Mouse (Mus musculus): ENCODE measurements at regions not wholly inside any gene's neighbourhood (a gene's known extent, or its start where the extent isn't known, plus 50 kb on each side); places are given as distances from the start of the nearest gene placed in this dataset.

GRCm38 (mm10) chr1:103360701-103361100 lies 1407.6 kb upstream of the Cdh20 start:
- no peak overlapping the region for H3K4me2 ChIP-seq (ENCODE audit: low read depth)
- H3K9me3 ChIP-seq (ENCODE audit: low read length) = no peaks in the 10 kb centered on the region
- no peak for ATAC-seq
- no peak overlapping the region for H3K4me3 ChIP-seq (ENCODE audit: low read depth, low read length)
- no peak overlapping the region for H3K27ac ChIP-seq (ENCODE audit: low read depth, low read length)
- H3K36me3 ChIP-seq (ENCODE audit: insufficient read depth) = no peaks in the 10 kb centered on the region
- WGBS = 97% methylated on average over 7 of the region's 7 CpGs
- no peak for TF ChIP-seq CTCF (IDR thresholded peaks at IDR 0.05; ENCODE audit: low read depth)
- no peaks in the 10 kb centered on the region for H3K27me3 ChIP-seq (ENCODE audit: insufficient read depth, low read length)
- no peak for DNase-seq
- H3K4me1 ChIP-seq (ENCODE audit: insufficient read depth) = no peaks in the 10 kb centered on the region
- no peak overlapping the region for H3K9ac ChIP-seq

- H3K4me3 ChIP-seq (ENCODE audit: low read depth, low read length) = no peak overlapping the region
- ATAC-seq = no peak
- no peak for DNase-seq
- H3K4me1 ChIP-seq (ENCODE audit: insufficient read depth) = no peaks in the 10 kb centered on the region
- no peak for TF ChIP-seq CTCF (IDR thresholded peaks at IDR 0.05; ENCODE audit: low read depth)
- no peak overlapping the region for H3K4me2 ChIP-seq (ENCODE audit: low read depth)
- no peaks in the 10 kb centered on the region for H3K9me3 ChIP-seq (ENCODE audit: low read length)
- no peaks in the 10 kb centered on the region for H3K27me3 ChIP-seq (ENCODE audit: insufficient read depth, low read length)
- no peaks in the 10 kb centered on the region for H3K36me3 ChIP-seq (ENCODE audit: insufficient read depth)
- H3K27ac ChIP-seq (ENCODE audit: low read depth, low read length) = no peak overlapping the region
- no peak overlapping the region for H3K9ac ChIP-seq
- WGBS = 71% methylated on average over 4 of the region's 4 CpGs
Measured at GRCm38 (mm10) chr1:103372811-103373210, 1395.5 kb upstream of the Cdh20 start.

- Histone ChIP-seq H3K36me3 (ENCODE audit: insufficient read depth) (no peaks in the 10 kb centered on the region), H3K4me1 (ENCODE audit: insufficient read depth) (no peaks in the 10 kb centered on the region), H3K9me3 (ENCODE audit: low read length) (no peaks in the 10 kb centered on the region), H3K27ac (ENCODE audit: low read depth, low read length) (no peak overlapping the region), H3K4me3 (ENCODE audit: low read depth, low read length) (no peak overlapping the region), H3K4me2 (ENCODE audit: low read depth) (no peak overlapping the region), H3K9ac (no peak overlapping the region), H3K27me3 (ENCODE audit: insufficient read depth, low read length) (no peaks in the 10 kb centered on the region)
- ATAC-seq (no peak), DNase-seq (no peak)
- 61% methylated on average over 1 of the region's 1 CpGs for WGBS
- no peak for TF ChIP-seq CTCF (IDR thresholded peaks at IDR 0.05; ENCODE audit: low read depth)
Measured at GRCm38 (mm10) chr1:103420124-103420523, 1348.2 kb upstream of the Cdh20 start.

GRCm38 (mm10) chr1:103420994-103421637 lies 1347.2 kb upstream of the Cdh20 start:
- 67% methylated on average over 2 of the region's 2 CpGs for WGBS

GRCm38 (mm10) chr1:103421638-103422001 lies 1346.7 kb upstream of the Cdh20 start:
- Histone ChIP-seq H3K4me1 (ENCODE audit: insufficient read depth) (no peaks in the 10 kb centered on the region), H3K4me2 (ENCODE audit: low read depth) (no peak overlapping the region), H3K9ac (no peak overlapping the region), H3K9me3 (ENCODE audit: low read length) (no peaks in the 10 kb centered on the region), H3K4me3 (ENCODE audit: low read depth, low read length) (no peak overlapping the region), H3K36me3 (ENCODE audit: insufficient read depth) (no peaks in the 10 kb centered on the region), H3K27me3 (ENCODE audit: insufficient read depth, low read length) (no peaks in the 10 kb centered on the region), H3K27ac (ENCODE audit: low read depth, low read length) (no peak overlapping the region)
- no peak; the same call in 1 of the 2 replicates for ATAC-seq
- no peak for TF ChIP-seq CTCF (IDR thresholded peaks at IDR 0.05; ENCODE audit: low read depth)
- DNase-seq = no peak

More at GRCm38 (mm10) chr1:103420994-103421637, 1347.2 kb upstream of the Cdh20 start:
- no peak overlapping the region for H3K27ac ChIP-seq (ENCODE audit: low read depth, low read length)
- peak; percentile 84 for ATAC-seq
- no peaks in the 10 kb centered on the region for H3K9me3 ChIP-seq (ENCODE audit: low read length)
- TF ChIP-seq CTCF (IDR thresholded peaks at IDR 0.05; ENCODE audit: low read depth) = no peak
- H3K36me3 ChIP-seq (ENCODE audit: insufficient read depth) = no peaks in the 10 kb centered on the region
- no peak overlapping the region for H3K9ac ChIP-seq
- no peaks in the 10 kb centered on the region for H3K27me3 ChIP-seq (ENCODE audit: insufficient read depth, low read length)
- H3K4me3 ChIP-seq (ENCODE audit: low read depth, low read length) = no peak overlapping the region
- H3K4me1 ChIP-seq (ENCODE audit: insufficient read depth) = no peaks in the 10 kb centered on the region
- H3K4me2 ChIP-seq (ENCODE audit: low read depth) = no peak overlapping the region
- peak; percentile 44 for DNase-seq

- Histone ChIP-seq H3K4me3 (ENCODE audit: low read depth, low read length) (no peak overlapping the region), H3K4me1 (ENCODE audit: insufficient read depth) (no peaks in the 10 kb centered on the region), H3K36me3 (ENCODE audit: insufficient read depth) (no peaks in the 10 kb centered on the region), H3K9me3 (ENCODE audit: low read length) (no peaks in the 10 kb centered on the region), H3K27ac (ENCODE audit: low read depth, low read length) (no peak overlapping the region), H3K9ac (no peak overlapping the region), H3K4me2 (ENCODE audit: low read depth) (no peak overlapping the region), H3K27me3 (ENCODE audit: insufficient read depth, low read length) (no peaks in the 10 kb centered on the region)
- WGBS = 68% methylated on average over 1 of the region's 1 CpGs
- DNase-seq (no peak), ATAC-seq (no peak)
- TF ChIP-seq CTCF (IDR thresholded peaks at IDR 0.05; ENCODE audit: low read depth) = no peak
Measured at GRCm38 (mm10) chr1:103471514-103471913, 1296.8 kb upstream of the Cdh20 start.

- H3K36me3 ChIP-seq (ENCODE audit: insufficient read depth) = no peaks in the 10 kb centered on the region
- H3K27me3 ChIP-seq (ENCODE audit: insufficient read depth, low read length) = no peaks in the 10 kb centered on the region
- no peaks in the 10 kb centered on the region for H3K9me3 ChIP-seq (ENCODE audit: low read length)
- WGBS = 56% methylated on average over 1 of the region's 1 CpGs
- no peak overlapping the region for H3K4me2 ChIP-seq (ENCODE audit: low read depth)
- ATAC-seq = no peak
- no peaks in the 10 kb centered on the region for H3K4me1 ChIP-seq (ENCODE audit: insufficient read depth)
- H3K4me3 ChIP-seq (ENCODE audit: low read depth, low read length) = no peak overlapping the region
- H3K9ac ChIP-seq = no peak overlapping the region
- TF ChIP-seq CTCF (IDR thresholded peaks at IDR 0.05; ENCODE audit: low read depth) = no peak
- DNase-seq = no peak
- no peak overlapping the region for H3K27ac ChIP-seq (ENCODE audit: low read depth, low read length)
Measured at GRCm38 (mm10) chr1:103503464-103504139, 1264.7 kb upstream of the Cdh20 start.

Data from forebrain, postnatal 0 days (tissue).